Mouse (Mus musculus): ENCODE results near the gene Jak2. TPM values are rescaled to one million over a fixed set of nuclear protein-coding genes. Genes with fewer than 3 reads are reported as not detected.

Jak2 gene
- 104 TPM for polyA plus RNA-seq (2015; fragmentation: Illumina TruSeq; extraction: RNeasy Lipid Tissue Mini Kit (QIAGEN cat#74804); ENCODE audit: insufficient read depth, low replicate concordance)

GRCm38 (mm10) chr19:29251191-29251957 is at the start of gene Jak2:
Gene Jak2, plus strand, starts transcription at chr19:29251828.

GRCm38 (mm10) chr19:29325053-29325851 is 73.6 kb downstream of the Jak2 start, which contains the start of gene Insl6:
Gene Insl6, minus strand, starts transcription at chr19:29325356.

GRCm38 (mm10) chr19:29334068-29334745 is 82.6 kb downstream of the Jak2 start, which contains the start of gene Rln1:
Gene Rln1, minus strand, starts transcription at chr19:29334670.

Other genes with a start within 250 kb of the Jak2 start
- 58.4 TPM for gene Ak3, start 203.9 kb upstream of the Jak2 start, polyA plus RNA-seq (2015; fragmentation: Illumina TruSeq; extraction: RNeasy Lipid Tissue Mini Kit (QIAGEN cat#74804); ENCODE audit: insufficient read depth, low replicate concordance)
- 19.2 TPM for gene Rcl1, start 150.5 kb upstream of the Jak2 start, polyA plus RNA-seq (2015; fragmentation: Illumina TruSeq; extraction: RNeasy Lipid Tissue Mini Kit (QIAGEN cat#74804); ENCODE audit: insufficient read depth, low replicate concordance)
- 8.2 TPM for gene Insl6, start 73.5 kb downstream of the Jak2 start, polyA plus RNA-seq (2015; fragmentation: Illumina TruSeq; extraction: RNeasy Lipid Tissue Mini Kit (QIAGEN cat#74804); ENCODE audit: insufficient read depth, low replicate concordance)
- not detected for gene Rln1, start 82.8 kb downstream of the Jak2 start, polyA plus RNA-seq (2015; fragmentation: Illumina TruSeq; extraction: RNeasy Lipid Tissue Mini Kit (QIAGEN cat#74804); ENCODE audit: insufficient read depth, low replicate concordance)
- 296 TPM for gene Plgrkt, start 115.6 kb downstream of the Jak2 start, polyA plus RNA-seq (2015; fragmentation: Illumina TruSeq; extraction: RNeasy Lipid Tissue Mini Kit (QIAGEN cat#74804); ENCODE audit: insufficient read depth, low replicate concordance)
- 40.8 TPM for gene Cd274, start 115.6 kb downstream of the Jak2 start, polyA plus RNA-seq (2015; fragmentation: Illumina TruSeq; extraction: RNeasy Lipid Tissue Mini Kit (QIAGEN cat#74804); ENCODE audit: insufficient read depth, low replicate concordance)
- gene Pdcd1lg2, start 159.1 kb downstream of the Jak2 start, polyA plus RNA-seq (2015; fragmentation: Illumina TruSeq; extraction: RNeasy Lipid Tissue Mini Kit (QIAGEN cat#74804); ENCODE audit: insufficient read depth, low replicate concordance): 10.6 TPM